Mouse (Mus musculus) stomach, postnatal 0 days (tissue): ENCODE measurements around the gene Olfr619.

Source experiments
- CTCF ChIP-seq: IDR thresholded peaks from 2 replicates; pipeline ENCODE4 v1.5.1; 2016; ENCODE audit warnings: antibody characterized with exemption, low read depth, mild to moderate bottlenecking, moderate library complexity
- EP300 ChIP-seq: optimal IDR thresholded peaks from 2 replicates; pipeline ENCODE3; 2016; ENCODE audit warnings: antibody characterized with exemption

DNA sequence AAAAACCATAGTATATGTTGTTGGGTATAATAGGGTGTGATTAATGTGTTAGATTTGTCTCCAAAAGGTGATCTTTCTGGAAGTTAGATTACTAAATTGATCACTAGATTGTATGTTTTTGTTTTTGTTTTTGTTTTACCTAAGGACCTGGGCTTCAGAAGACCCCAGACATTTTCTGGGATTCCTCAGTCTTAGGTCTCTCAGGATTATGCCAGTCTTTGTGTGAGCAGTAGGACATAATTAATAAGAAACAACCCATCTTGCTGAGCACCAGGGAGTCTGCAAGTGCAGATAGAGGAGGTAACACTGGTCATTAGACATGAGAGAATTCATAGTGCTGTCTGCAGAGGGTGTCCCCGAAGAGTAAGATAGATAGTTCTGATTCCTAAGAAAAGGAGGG lies 27.6 kb upstream of the Olfr619 start, which contains the start of gene Olfr617:
- TF ChIP-seq CTCF = no peak
- no peak for TF ChIP-seq EP300
